Mouse (Mus musculus): ENCODE data around the gene Unkl.

GRCm38 (mm10) chr17:25270795-25271335 is 82.7 kb downstream of the Unkl start:
- TF ChIP-seq CTCF (IDR thresholded peaks at IDR 0.05; ENCODE audit: control insufficient read depth, insufficient read depth, insufficient replicate concordance, low read depth, low read length) (no peak), POLR2A (IDR thresholded peaks at IDR 0.05; ENCODE audit: control insufficient read depth, low read depth, low read length) (no peak)
